Mouse (Mus musculus) lung, embryonic 14.5 days (tissue): Measurements from ENCODE around the gene Scrn1. TPM values are rescaled to one million over a fixed set of nuclear protein-coding genes. Genes with fewer than 3 reads are reported as not detected.

ENCODE experiments used
- ATAC-seq: fragments of 200-750 bp; cut with Nextera tagmentation; 2 replicates; pipeline ENCODE4 v1.8.0; 2017; ENCODE audit warnings: mild to moderate bottlenecking, moderate TSS enrichment, moderate library complexity; ENCODE audit not compliant: insufficient read depth
- DNase-seq: peaks from one replicate; pipeline ENCODE4 v3.0.0-alpha.2; 2015
- H3K27ac ChIP-seq: fragments of 300-500 bp; sonication (generic); 2 replicates; pipeline ENCODE4 v1.5.1; 2014; ENCODE audit warnings: low read depth, mild to moderate bottlenecking, moderate library complexity
- H3K27me3 ChIP-seq: fragments of 300-500 bp; sonication (generic); 2 replicates; pipeline ENCODE4 v1.6.1; 2014; ENCODE audit warnings: low read length, control low read depth; ENCODE audit not compliant: insufficient read depth
- H3K36me3 ChIP-seq: fragments of 300-500 bp; sonication (generic); 2 replicates; pipeline ENCODE4 v1.6.1; 2014; ENCODE audit warnings: control low read depth; ENCODE audit not compliant: insufficient read depth
- H3K4me1 ChIP-seq: fragments of 300-500 bp; sonication (generic); 2 replicates; pipeline ENCODE4 v1.6.1; 2014; ENCODE audit warnings: antibody characterized with exemption, control low read depth; ENCODE audit not compliant: insufficient read depth
- H3K4me2 ChIP-seq: fragments of 300-500 bp; sonication (generic); 2 replicates; pipeline ENCODE4 v1.6.1; 2014; ENCODE audit warnings: mild to moderate bottlenecking
- H3K4me3 ChIP-seq: fragments of 300-500 bp; sonication (generic); 2 replicates; pipeline ENCODE4 v1.5.1; 2014; ENCODE audit warnings: low read depth, low read length
- H3K9ac ChIP-seq: fragments of 300-500 bp; sonication (generic); 2 replicates; pipeline ENCODE4 v1.6.1; 2014
- H3K9me3 ChIP-seq: fragments of 300-500 bp; sonication (generic); 2 replicates; pipeline ENCODE4 v1.6.1; 2016; ENCODE audit warnings: low read depth, low read length, control low read depth
- CTCF ChIP-seq: IDR thresholded peaks from 2 replicates; pipeline ENCODE4 v1.5.1; 2016; ENCODE audit warnings: antibody characterized with exemption, low read depth
- WGBS: fragments of 180-500 bp; shearing (Covaris S2); extraction: QIAGEN DNeasy Blood & Tissue Kit; methylation state at CpG from one replicate; pipeline ENCODE4 v1.1.7; 2014; 5-methylcytosine and 5-hydroxymethylcytosine counted together
- polyA plus RNA-seq: library from polyadenylated mRNA; unstranded; fragments of >200 nt; fragmentation: Nextera tagmentation; extraction: Ambion mirVana; gene quantifications from 2 replicates; pipeline ENCODE4 v1.2.1, GENCODE M21; 2014

Scrn1 gene
- polyA plus RNA-seq, 1 experiment from 2014 or later, result 1.9 TPM

- no peak overlapping the region for H3K9ac ChIP-seq
- H3K4me3 ChIP-seq, result no peak overlapping the region
- no peak for TF ChIP-seq CTCF
- H3K4me1 ChIP-seq, result peaks cover 3% of the 10 kb centered on the region; the same call in 1 of the 2 replicates
- ATAC-seq (no peak), DNase-seq (no peak)
- 80% methylated on average over 6 of the region's 6 CpGs for WGBS
- H3K27ac ChIP-seq, result no peak overlapping the region
- H3K9me3 ChIP-seq, result no peaks in the 10 kb centered on the region
- no peak overlapping the region for H3K4me2 ChIP-seq
- no peaks in the 10 kb centered on the region for H3K27me3 ChIP-seq
- no peaks in the 10 kb centered on the region for H3K36me3 ChIP-seq
These were observed 103.5 kb downstream of the Scrn1 start for GRCm38 (mm10) chr6:54462766-54463165.

- Histone ChIP-seq H3K4me1 (no peaks in the 10 kb centered on the region), H3K4me2 (no peak overlapping the region), H3K27me3 (no peaks in the 10 kb centered on the region), H3K9ac (no peak overlapping the region), H3K4me3 (no peak overlapping the region), H3K27ac (no peak overlapping the region), H3K9me3 (no peaks in the 10 kb centered on the region), H3K36me3 (no peaks in the 10 kb centered on the region)
- ATAC-seq, result no peak
- WGBS, result 69% methylated on average over 13 of the region's 13 CpGs
- no peak for TF ChIP-seq CTCF
- DNase-seq, result peak; percentile 25
These were observed 105.2 kb downstream of the Scrn1 start for GRCm38 (mm10) chr6:54460915-54461671.

- no peak for TF ChIP-seq CTCF
- H3K4me1 ChIP-seq, result no peaks in the 10 kb centered on the region
- no peaks in the 10 kb centered on the region for H3K27me3 ChIP-seq
- no peaks in the 10 kb centered on the region for H3K36me3 ChIP-seq
- H3K27ac ChIP-seq, result no peak overlapping the region
- H3K9ac ChIP-seq, result no peak overlapping the region
- DNase-seq (no peak), ATAC-seq (no peak)
- no peak overlapping the region for H3K4me3 ChIP-seq
- no peaks in the 10 kb centered on the region for H3K9me3 ChIP-seq
- WGBS, result 77% methylated on average over 6 of the region's 6 CpGs
- H3K4me2 ChIP-seq, result no peak overlapping the region
These were observed 105.9 kb downstream of the Scrn1 start for GRCm38 (mm10) chr6:54460172-54460914.

GRCm38 (mm10) chr6:54459661-54460060, 106.6 kb downstream of the Scrn1 start:
- ATAC-seq (no peak), DNase-seq (no peak)
- H3K27me3 ChIP-seq, result no peaks in the 10 kb centered on the region
- no peak overlapping the region for H3K4me3 ChIP-seq
- no peak overlapping the region for H3K9ac ChIP-seq
- TF ChIP-seq CTCF, result no peak
- H3K4me1 ChIP-seq, result no peaks in the 10 kb centered on the region
- no peaks in the 10 kb centered on the region for H3K9me3 ChIP-seq
- H3K4me2 ChIP-seq, result no peak overlapping the region
- WGBS, result 41% methylated on average over 7 of the region's 7 CpGs
- no peak overlapping the region for H3K27ac ChIP-seq
- no peaks in the 10 kb centered on the region for H3K36me3 ChIP-seq

Other genes starting within 250 kb of the Scrn1 start
- gene Prr15, start 240.7 kb downstream of the Scrn1 start, polyA plus RNA-seq, result 1.7 and 2.3 TPM in 2 replicates
- gene Wipf3, start 136.9 kb downstream of the Scrn1 start, polyA plus RNA-seq, result 1.9 and 2.2 TPM in 2 replicates
- gene Plekha8, start 28.6 kb upstream of the Scrn1 start, polyA plus RNA-seq, result 11.8 and 12.5 TPM in 2 replicates
- gene Fkbp14, start 30.8 kb upstream of the Scrn1 start, polyA plus RNA-seq, result 21.5 and 28.1 TPM in 2 replicates
- gene Mturn, start 115.1 kb upstream of the Scrn1 start, polyA plus RNA-seq, result 3.1 and 4.7 TPM in 2 replicates